Mouse (Mus musculus) spleen, adult 18-20 months (tissue): ENCODE measurements at regions not wholly inside any gene's neighbourhood (a gene's known extent, or its start where the extent isn't known, plus 50 kb on each side); places are given as distances from the start of the nearest gene placed in this dataset.

Source experiments
- DNase-seq, 2 experiments: peaks; one replicate each; pipeline ENCODE4 v3.0.0; 2022; ENCODE audit warnings: mixed read lengths in 2 of 2

DNA sequence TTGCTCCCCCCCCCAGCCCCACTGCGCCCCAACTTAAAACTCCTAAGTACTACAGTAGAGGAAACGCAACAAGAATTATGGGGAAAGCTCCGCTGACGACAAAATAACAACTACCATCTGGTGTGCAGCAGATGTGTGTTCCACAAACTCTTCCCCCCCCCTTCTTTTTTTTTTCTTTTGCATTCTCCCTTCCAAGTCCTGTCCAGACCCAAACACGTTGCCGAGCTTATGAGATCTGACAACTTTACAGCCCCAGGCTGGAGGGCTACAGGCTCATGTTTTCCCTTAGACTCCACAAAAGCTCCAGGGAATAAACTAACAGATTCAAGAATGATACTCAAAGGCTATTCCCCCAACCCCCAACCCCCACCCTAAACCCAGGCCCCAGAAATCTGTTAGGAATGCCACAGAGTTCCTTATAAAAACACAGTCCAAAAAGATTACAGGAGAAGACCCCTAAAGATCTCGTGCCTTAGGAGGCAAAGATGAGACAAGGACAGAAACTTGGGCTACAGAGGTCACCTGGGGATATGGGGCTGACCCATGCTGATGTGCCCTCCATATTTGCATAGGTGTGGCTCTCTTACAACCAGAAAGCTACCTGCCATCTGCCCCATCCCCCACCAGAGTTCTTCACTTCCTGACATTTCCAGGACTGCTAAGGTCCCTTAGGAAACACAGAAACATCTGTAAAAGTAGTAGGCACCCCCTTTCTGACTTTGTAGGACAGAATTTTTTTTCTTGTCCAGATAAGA lies 509.5 kb upstream of the Cited2 start:
- DNase-seq, result no peak

DNA sequence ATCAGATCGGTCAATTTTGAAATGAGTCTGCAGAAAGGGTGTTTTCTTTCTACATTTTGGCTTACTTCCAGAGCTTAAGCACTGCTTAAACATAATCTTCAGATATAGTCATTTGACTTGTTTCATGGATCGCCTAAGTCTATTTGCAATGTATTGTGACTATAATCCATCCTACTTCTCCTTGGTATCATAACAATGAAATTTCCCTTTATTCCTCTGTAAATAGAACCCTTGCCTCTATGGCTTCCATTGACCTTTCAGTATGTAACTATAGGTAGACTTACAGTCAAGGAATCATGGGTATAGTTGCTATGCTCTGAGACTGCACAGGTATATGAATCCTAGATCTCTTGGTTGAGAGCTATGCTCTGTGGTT lies 509.0 kb upstream of the Cited2 start:
- DNase-seq, result no peak

GRCm38 (mm10) chr10:17215029-17215428 lies 508.0 kb upstream of the Cited2 start:
- no peak for DNase-seq

DNA sequence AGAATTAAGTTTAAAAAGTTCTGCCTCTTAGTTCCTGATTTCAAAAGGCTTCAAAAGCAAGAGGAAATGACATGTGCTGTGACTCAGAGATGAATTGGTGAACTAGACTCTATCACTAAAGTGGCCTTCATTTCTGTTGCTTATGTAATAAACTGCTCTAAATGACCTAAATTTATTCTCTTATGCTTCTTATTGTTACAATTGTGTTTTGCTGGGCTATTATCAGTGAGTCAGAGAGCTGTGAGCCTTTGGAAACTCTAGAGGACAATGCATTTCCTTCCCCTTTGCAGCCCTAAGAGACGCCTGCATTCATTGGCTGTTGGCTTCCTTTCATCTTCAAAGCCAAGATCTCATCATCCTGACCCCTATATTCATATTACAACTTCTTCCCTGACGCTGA lies 501.5 kb upstream of the Cited2 start:
- DNase-seq, result no peak

DNA sequence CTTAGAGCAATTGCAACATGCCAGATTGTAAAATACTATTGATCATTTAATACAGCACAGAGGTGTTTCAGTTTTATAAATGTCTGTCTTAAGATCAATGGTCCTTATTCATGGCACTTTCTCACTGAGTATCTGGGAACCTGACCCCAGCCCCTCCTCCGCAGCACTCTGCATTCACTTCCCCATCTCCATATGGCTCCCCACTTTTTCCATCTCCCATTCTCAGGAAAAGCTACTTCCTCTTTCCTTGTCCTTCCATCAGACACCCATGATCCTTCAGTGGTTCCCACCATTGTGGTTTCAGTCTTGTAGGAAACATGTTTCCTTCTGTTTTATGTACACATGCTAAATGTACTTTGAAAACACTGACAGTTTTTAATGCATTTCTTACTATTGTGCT lies 497.3 kb upstream of the Cited2 start:
- DNase-seq, result no peak

DNA sequence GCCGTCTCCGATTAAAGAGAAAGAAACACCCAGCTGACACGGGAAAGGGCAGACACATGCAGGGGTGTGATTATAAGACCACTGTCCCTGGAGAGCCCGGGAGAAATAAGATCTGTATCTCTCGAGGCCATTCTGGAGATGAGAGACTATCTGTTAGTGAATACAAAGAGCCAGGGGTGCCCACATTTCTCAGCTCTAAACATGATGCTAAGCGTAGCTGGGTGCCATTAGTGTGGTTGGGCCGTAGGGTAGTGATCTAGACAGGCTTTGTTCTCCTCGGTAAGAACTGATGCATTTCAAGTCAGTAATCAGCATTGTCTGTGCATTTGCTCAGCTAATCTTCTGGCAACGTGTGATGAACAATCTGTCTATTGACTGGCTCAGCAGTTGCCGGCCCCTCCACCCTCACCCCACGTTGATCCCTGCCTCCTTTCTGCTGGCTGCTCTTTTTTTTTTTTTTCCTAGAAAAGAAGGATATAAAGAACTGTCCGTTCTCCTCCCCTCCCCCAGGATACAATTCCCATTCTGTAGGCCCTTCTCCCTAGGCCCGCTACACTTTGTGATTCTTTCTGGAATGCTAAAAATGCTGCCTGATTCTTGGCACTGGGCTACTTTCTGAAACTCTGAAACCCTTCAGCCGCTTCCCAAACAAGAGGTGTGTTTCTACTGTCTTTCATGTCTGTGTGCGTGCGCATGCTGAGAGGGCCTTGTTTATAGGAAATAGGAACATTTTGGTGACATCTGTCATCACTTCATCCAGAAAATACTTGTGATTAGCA lies 492.8 kb upstream of the Cited2 start:
- DNase-seq, result no peak

DNA sequence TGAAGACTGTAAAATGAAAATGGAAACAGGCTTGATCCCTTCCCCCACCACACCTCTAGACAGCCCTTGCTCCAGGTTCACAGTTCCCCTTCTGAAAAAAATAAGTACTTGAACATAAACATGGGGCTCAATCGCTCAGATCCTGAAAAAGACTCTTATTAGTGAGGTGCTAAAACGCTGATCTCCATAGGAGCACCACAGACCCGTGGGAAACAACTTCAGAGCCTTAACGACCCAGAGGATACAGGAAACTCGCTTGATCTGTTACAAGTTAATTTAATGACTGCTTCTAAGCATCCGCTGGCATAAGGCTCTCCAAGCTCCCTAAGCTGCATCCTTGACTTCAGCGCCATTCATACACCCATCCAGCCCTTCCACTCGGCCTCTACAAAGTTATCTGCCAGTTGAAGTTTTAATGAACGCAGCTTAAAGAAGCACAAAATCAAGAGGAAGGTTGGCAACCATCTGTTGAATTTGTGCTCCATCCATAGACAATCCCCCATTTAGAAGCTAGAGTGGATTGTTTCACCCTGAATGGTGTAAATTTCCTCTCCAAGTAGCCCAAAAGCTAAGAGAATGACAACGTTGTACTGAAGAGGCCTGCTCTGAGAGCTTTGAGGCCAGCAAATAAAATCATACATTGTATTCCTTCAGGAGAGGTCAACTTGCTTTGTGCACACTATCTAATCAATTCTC lies 486.9 kb upstream of the Cited2 start:
- DNase-seq, result no peak

GRCm38 (mm10) chr10:17236761-17237160 lies 486.3 kb upstream of the Cited2 start:
- DNase-seq, result no peak

GRCm38 (mm10) chr10:17237463-17237862 lies 485.6 kb upstream of the Cited2 start:
- no peak for DNase-seq

GRCm38 (mm10) chr10:17237918-17238850 lies 484.8 kb upstream of the Cited2 start:
- DNase-seq, result no peak

- DNase-seq, result no peak
Measured at GRCm38 (mm10) chr10:17248270-17248669, 474.7 kb upstream of the Cited2 start.

GRCm38 (mm10) chr10:17253040-17253439 lies 470.0 kb upstream of the Cited2 start:
- DNase-seq, result no peak

- no peak for DNase-seq
Measured at GRCm38 (mm10) chr10:17260154-17260553, 462.9 kb upstream of the Cited2 start.

DNA sequence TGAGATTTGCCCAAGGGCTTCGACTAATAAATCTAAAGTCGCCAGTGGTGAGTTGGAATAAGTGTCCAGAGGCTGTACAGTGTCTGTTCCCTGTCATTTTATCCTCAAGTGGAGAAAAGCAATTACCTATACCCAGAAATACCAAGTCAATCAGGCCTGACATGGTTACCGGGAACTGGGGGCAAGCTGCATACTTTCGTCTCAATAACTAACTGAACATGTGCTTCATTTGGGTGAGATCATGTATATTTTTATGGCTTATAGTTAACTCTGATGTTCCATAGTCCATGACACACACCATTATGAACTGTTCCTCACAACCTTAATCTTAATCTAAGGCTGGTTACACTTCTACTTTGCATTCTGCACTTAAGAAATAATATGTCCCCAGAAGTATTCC lies 462.4 kb upstream of the Cited2 start:
- no peak for DNase-seq

- no peak for DNase-seq
Measured at GRCm38 (mm10) chr10:17261192-17261824, 461.7 kb upstream of the Cited2 start.

DNA sequence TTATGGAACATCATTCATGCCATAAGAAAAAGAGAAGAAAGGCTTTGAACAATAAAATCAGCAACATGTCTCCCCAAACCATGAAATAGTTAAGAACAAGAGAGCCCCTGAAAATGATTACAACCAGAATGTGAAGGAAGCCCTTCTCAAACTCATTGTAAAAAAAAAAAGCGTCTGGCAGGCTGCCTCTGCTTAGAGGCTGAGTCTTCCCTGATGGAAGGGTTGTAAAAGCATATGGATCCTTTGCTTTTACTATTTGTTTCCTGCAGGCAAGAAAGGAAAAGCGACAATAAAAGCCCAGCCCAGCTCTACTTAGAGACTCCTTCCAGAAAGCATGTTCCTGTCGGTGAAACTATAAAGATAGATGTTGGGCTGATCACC lies 461.2 kb upstream of the Cited2 start:
- DNase-seq, result no peak

GRCm38 (mm10) chr10:17272646-17273045 lies 450.4 kb upstream of the Cited2 start:
- no peak for DNase-seq

- no peak for DNase-seq
Measured at GRCm38 (mm10) chr10:17273855-17274254, 449.2 kb upstream of the Cited2 start.

DNA sequence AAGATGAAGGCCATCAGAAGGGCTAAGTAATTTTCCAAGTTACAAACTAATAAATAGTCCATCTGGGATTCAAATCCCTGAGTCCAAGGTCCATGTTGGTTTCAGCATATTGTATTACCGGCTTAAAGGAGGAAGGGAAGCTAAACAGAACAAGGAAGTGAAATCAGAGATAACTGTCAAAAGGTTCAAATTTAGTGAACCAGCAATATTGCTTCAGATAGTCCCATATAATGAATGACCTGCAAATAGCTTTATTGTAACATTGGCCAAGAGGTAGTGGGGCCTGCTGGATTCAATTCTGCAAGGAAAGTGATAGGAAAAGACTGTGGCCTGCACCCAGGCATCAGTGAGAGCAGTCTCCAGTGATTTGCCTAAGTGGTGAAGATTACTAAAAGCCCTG lies 447.8 kb upstream of the Cited2 start:
- DNase-seq, result no peak

- DNase-seq, result no peak
Measured at GRCm38 (mm10) chr10:17277911-17278310, 445.1 kb upstream of the Cited2 start.

DNA sequence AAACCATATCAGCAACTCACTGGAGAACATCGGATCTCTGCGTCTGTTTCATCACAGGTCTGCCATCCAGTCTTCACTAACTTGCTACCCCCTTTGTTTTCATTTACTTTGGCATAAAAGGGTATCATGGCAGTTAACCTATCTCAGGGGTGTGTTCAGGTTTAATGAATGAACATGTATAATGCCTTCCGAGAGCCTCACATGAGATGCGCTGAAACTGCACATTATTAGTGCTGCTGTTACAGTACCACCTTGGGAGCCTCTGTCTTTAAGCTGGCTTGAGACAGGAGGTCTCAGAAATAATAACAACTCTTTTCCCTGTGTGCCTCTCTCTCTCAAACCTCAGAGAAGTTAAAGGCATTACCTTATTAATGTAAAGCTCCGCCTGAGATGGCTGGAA lies 438.2 kb upstream of the Cited2 start:
- no peak for DNase-seq

GRCm38 (mm10) chr10:17287141-17287540 lies 435.9 kb upstream of the Cited2 start:
- no peak for DNase-seq
